Mouse (Mus musculus) hindbrain, postnatal 0 days (tissue): ENCODE data around the gene Fto. TPM values are rescaled to one million over a fixed set of nuclear protein-coding genes. Genes with fewer than 3 reads are reported as not detected.
A peak's percentile ranks its signal among the peaks of the same experiment; 100 is the strongest.

ENCODE experiments used
- ATAC-seq: fragments of 200-750 bp; cut with Nextera tagmentation; 2 replicates; pipeline ENCODE4 v1.8.0; 2017; ENCODE audit warnings: mild to moderate bottlenecking, moderate TSS enrichment, moderate library complexity
- DNase-seq: peaks from one replicate; pipeline ENCODE4 v3.0.0-alpha.2; 2015; ENCODE audit warnings: low spot score
- H3K27ac ChIP-seq: fragments of 300-500 bp; sonication (generic); 2 replicates; pipeline ENCODE4 v1.5.1; 2014; ENCODE audit warnings: mild to moderate bottlenecking
- H3K27me3 ChIP-seq: fragments of 300-500 bp; sonication (generic); 2 replicates; pipeline ENCODE4 v1.6.1; 2014; ENCODE audit warnings: low read length, mixed read lengths; ENCODE audit not compliant: insufficient read depth
- H3K36me3 ChIP-seq: fragments of 300-500 bp; sonication (generic); 2 replicates; pipeline ENCODE4 v1.6.1; 2014; ENCODE audit warnings: low read length, mixed read lengths; ENCODE audit not compliant: insufficient read depth
- H3K4me1 ChIP-seq: fragments of 300-500 bp; sonication (generic); 2 replicates; pipeline ENCODE4 v1.6.1; 2014; ENCODE audit warnings: antibody characterized with exemption, low read length, mixed read lengths; ENCODE audit not compliant: insufficient read depth
- H3K4me2 ChIP-seq: fragments of 300-500 bp; sonication (generic); 2 replicates; pipeline ENCODE4 v1.6.1; 2014; ENCODE audit warnings: low read depth, mild to moderate bottlenecking, low read length, moderate library complexity, mixed read lengths
- H3K4me3 ChIP-seq: fragments of 300-500 bp; sonication (generic); 2 replicates; pipeline ENCODE4 v1.5.1; 2014; ENCODE audit warnings: low read length
- H3K9ac ChIP-seq: fragments of 300-500 bp; sonication (generic); replicated peaks from 2 replicates; pipeline ENCODE4 v1.6.1; 2014; ENCODE audit warnings: mild to moderate bottlenecking, low read length, moderate library complexity, mixed read lengths
- H3K9me3 ChIP-seq: fragments of 300-500 bp; sonication (generic); 2 replicates; pipeline ENCODE4 v1.6.1; 2016; ENCODE audit warnings: low read length, mixed read lengths
- CTCF ChIP-seq: IDR thresholded peaks from 2 replicates; pipeline ENCODE4 v1.5.1; 2016; ENCODE audit warnings: antibody characterized with exemption, control low read depth, low read depth
- WGBS: fragments of 180-500 bp; shearing (Covaris S2); extraction: QIAGEN DNeasy Blood & Tissue Kit; methylation state at CpG from one replicate; pipeline ENCODE4 v1.1.7; 2014; 5-methylcytosine and 5-hydroxymethylcytosine counted together
- polyA plus RNA-seq: library from polyadenylated mRNA; unstranded; fragments of >200 nt; fragmentation: Nextera tagmentation; extraction: Ambion mirVana; gene quantifications from 2 replicates; pipeline ENCODE4 v1.2.1, GENCODE M21; 2015
- total RNA-seq: library from RNA; depleted of rRNA; stranded (reverse); fragments of >200 nt; gene quantifications from 2 replicates; pipeline ENCODE4 v1.2.3, GENCODE M21; 2014

Fto gene
- total and polyA plus RNA-seq, 2 experiments from 2014 or later = 80.7 to 122 TPM

DNA sequence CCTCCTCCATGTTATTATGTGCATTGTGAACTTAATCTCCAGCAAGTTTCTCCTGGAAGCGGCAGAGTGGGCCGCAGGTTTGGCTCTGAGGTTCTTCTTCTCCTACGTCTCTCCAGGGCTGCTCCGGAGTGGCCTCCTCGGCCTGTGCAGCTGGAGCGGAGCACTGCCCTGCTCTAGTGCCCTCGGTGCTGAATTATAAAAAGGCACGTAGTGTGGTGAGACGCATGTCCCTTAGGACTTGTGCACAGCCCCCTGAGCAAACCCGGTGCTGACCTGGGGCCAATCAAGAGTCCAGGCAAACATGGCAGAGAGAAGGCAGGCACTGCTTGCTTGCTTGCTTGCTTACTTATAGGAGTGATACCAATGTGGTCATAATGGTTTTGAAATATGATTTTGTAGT is 164.1 kb downstream of the Fto start:
- no peak for DNase-seq
- 0 out of 2 replicates have a peak, but pooled peaks cover 2% of the 10 kb centered on the region for H3K4me1 ChIP-seq
- no peaks in the 10 kb centered on the region for H3K9me3 ChIP-seq
- H3K36me3 ChIP-seq = peaks cover 4% of the 10 kb centered on the region; the same call in 1 of the 2 replicates
- H3K9ac ChIP-seq = no peak overlapping the region
- H3K27me3 ChIP-seq = no peaks in the 10 kb centered on the region
- H3K4me3 ChIP-seq = no peak overlapping the region
- no peak for ATAC-seq
- H3K4me2 ChIP-seq = no peak overlapping the region
- WGBS = 86% methylated on average over 10 of the region's 10 CpGs
- no peak overlapping the region for H3K27ac ChIP-seq
- TF ChIP-seq CTCF = no peak

DNA sequence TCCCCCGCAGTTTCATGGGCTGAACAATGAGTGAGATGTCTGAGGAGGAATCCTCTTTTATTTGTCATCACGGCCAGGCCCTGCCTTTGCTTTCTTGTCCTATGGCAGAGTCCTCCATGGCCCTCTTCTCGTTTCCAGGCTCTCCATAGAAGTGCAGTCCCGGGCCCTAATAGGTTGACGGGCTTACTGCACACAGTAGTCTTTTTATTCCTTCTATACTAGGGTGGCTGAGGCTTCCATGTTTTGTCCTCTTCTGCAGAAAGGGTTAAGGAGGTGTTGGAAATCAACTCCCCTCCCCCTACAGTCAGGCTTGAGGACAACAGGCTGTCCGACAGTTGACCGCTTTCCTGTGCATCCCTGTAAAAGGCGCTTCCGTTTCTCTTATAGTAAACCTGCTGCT is 169.2 kb downstream of the Fto start:
- 0 out of 2 replicates have a peak, but pooled peaks cover 4% of the 10 kb centered on the region for H3K4me1 ChIP-seq
- no peaks in the 10 kb centered on the region for H3K27me3 ChIP-seq
- H3K27ac ChIP-seq = no peak overlapping the region
- no peak for TF ChIP-seq CTCF
- H3K4me2 ChIP-seq = no peak overlapping the region
- no peak for ATAC-seq
- H3K4me3 ChIP-seq = no peak overlapping the region
- H3K9ac ChIP-seq = no peak overlapping the region
- no peaks in the 10 kb centered on the region for H3K9me3 ChIP-seq
- WGBS = 43% methylated on average over 9 of the region's 9 CpGs
- H3K36me3 ChIP-seq = no peaks in the 10 kb centered on the region
- no peak for DNase-seq

DNA sequence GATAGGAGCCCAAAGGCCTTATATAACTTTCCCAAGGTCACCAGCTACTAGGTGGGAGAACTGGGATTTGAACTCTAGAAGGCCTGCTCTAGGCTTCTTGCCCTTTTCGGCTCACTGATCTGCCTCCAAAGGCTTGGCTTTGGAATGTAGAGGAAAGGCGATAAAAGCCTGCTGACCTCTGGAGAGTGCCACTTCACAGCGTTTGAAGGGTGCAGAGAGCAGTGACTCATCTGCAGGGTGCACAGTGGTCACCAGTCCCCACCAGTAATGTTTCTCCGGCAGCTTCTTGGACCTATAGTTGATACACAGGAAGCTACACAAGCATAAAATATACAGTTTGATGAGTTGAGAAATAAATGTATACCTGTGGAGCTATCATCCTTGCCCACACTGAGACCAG is 173.1 kb downstream of the Fto start:
- Histone ChIP-seq H3K36me3 (no peaks in the 10 kb centered on the region), H3K4me3 (no peak overlapping the region), H3K9me3 (no peaks in the 10 kb centered on the region), H3K9ac (no peak overlapping the region), H3K27ac (no peak overlapping the region), H3K27me3 (no peaks in the 10 kb centered on the region), H3K4me2 (no peak overlapping the region), H3K4me1 (0 out of 2 replicates have a peak, but pooled peaks cover 4% of the 10 kb centered on the region)
- TF ChIP-seq CTCF = no peak
- no peak for DNase-seq
- ATAC-seq = no peak
- 84% methylated on average over 4 of the region's 4 CpGs for WGBS

DNA sequence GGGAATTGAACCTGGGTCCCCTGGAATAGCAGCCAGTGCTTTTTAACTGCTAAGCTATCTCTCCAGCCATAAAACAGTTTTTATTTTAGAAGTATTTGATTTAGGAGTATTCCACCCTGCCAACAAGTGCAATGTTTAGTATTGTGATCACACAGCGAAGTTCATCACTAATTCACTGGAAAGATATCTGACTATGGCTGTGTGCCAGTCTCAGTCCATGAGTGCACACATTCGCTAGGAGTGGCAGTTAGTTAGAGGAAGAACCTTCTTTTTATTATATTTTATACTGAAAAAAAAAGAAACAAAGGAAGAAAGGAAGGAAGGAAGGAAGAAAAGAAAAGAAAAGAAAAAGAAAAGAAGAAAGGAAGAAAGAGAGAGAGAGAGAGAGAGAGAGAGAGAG is 174.1 kb downstream of the Fto start:
- ATAC-seq (no peak), DNase-seq (no peak)
- 0 out of 2 replicates have a peak, but pooled peaks cover 2% of the 10 kb centered on the region for H3K4me1 ChIP-seq
- no peaks in the 10 kb centered on the region for H3K36me3 ChIP-seq
- H3K9ac ChIP-seq = no peak overlapping the region
- no peak overlapping the region for H3K4me2 ChIP-seq
- H3K4me3 ChIP-seq = no peak overlapping the region
- H3K27ac ChIP-seq = no peak overlapping the region
- H3K9me3 ChIP-seq = no peaks in the 10 kb centered on the region
- 79% methylated on average over 2 of the region's 2 CpGs for WGBS
- H3K27me3 ChIP-seq = no peaks in the 10 kb centered on the region
- TF ChIP-seq CTCF = no peak

DNA sequence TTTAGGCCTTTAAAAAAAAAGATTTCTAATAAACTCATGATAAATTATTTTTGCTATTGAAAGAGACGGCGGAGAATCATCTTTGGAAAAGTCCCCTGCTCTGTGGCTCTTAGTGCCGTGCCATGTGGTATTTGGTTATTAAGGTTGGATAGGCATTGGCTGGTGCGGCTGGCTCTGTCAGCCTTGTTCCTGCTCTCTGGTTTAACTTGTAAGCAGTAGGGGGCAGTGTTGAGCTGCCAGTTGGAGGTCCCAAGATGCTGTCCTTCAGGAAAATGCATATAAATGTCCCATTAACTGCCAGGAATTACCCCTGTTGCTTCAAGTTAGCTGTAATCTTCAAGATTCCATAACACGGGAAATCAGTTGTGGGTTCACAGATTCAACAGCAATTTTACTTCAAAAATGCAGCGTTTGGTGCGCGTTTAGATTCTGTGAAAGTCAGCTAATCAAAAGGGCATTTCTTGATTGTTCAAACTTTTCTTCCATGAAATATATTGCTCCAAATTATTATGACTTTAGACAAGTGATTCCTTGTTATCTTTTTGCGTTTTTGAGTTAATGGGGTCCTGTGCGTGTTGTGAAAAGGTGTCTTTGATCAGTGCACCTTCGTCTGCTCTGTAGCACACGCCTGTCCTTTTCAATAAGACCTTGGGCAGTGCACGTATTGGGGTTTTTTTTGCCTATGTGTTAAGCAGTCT is 174.9 kb downstream of the Fto start:
- no peaks in the 10 kb centered on the region for H3K4me1 ChIP-seq
- no peak overlapping the region for H3K27ac ChIP-seq
- ATAC-seq (peak; percentile 62; the same call in 1 of the 2 replicates), DNase-seq (peak; percentile 89)
- no peaks in the 10 kb centered on the region for H3K36me3 ChIP-seq
- no peaks in the 10 kb centered on the region for H3K9me3 ChIP-seq
- no peak overlapping the region for H3K4me3 ChIP-seq
- no peak overlapping the region for H3K9ac ChIP-seq
- 53% methylated on average over 13 of the region's 13 CpGs for WGBS
- no peaks in the 10 kb centered on the region for H3K27me3 ChIP-seq
- no peak overlapping the region for H3K4me2 ChIP-seq
- peak; percentile 84 for TF ChIP-seq CTCF

DNA sequence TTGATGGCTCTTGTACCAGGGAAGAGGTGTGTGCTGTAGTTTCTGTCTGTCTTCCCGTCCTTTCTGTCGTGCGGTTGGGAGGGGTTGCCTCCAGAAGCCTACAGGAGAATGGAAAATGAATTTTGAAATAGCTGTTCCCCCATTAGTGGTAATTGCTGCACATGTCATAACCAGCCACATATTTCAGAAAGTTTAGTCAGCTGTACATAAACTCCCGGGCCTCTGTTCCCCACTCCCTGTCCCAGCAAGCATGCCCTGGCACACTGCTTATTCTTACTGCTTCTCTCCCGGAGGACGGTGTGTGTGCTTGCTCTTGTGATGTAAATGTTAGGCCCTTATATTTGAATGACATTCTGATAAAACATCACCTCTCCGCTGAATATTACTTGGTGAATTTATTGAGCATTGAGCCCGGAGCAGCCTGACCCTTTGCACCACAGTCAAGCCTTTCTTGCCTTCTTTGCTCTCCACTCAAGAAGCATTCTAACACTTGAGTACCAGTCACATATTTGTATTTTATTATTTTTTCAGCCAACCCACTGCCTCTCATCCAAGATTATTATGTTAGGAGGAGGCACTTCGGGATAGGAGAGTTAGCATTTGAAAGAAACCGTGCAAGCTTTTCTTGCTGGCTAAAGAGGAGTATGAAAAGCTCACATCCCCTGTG is 175.6 kb downstream of the Fto start:
- H3K4me1 ChIP-seq = no peaks in the 10 kb centered on the region
- H3K36me3 ChIP-seq = no peaks in the 10 kb centered on the region
- H3K9ac ChIP-seq = no peak overlapping the region
- WGBS = 62% methylated on average over 10 of the region's 10 CpGs
- H3K27me3 ChIP-seq = no peaks in the 10 kb centered on the region
- DNase-seq = no peak
- no peak overlapping the region for H3K4me3 ChIP-seq
- TF ChIP-seq CTCF = no peak
- H3K27ac ChIP-seq = no peak overlapping the region
- ATAC-seq = no peak
- no peaks in the 10 kb centered on the region for H3K9me3 ChIP-seq
- no peak overlapping the region for H3K4me2 ChIP-seq

DNA sequence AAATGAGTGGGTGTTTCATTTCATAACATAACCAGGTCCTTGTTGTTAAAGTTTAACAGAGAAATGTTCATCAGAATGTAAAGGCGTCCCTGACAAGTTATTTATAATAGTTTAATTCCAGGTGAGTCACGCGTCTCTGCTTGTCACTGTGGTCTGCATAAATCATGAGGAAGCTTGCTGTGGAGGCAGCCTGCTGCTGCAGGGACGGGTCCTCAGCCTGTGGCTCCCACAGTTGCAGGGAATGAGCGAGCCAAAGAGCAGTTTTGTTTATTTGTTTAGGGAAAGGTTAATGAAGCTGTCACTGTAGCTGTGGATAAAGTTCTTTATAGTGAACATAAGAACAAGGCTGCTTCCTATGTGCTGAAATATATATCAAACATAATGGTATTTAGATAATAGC is 176.7 kb downstream of the Fto start:
- Histone ChIP-seq H3K4me2 (no peak overlapping the region), H3K27ac (no peak overlapping the region), H3K27me3 (no peaks in the 10 kb centered on the region), H3K4me3 (no peak overlapping the region), H3K9ac (no peak overlapping the region), H3K9me3 (no peaks in the 10 kb centered on the region), H3K36me3 (no peaks in the 10 kb centered on the region), H3K4me1 (no peaks in the 10 kb centered on the region)
- DNase-seq (no peak), ATAC-seq (no peak)
- WGBS = 57% methylated on average over 5 of the region's 5 CpGs
- no peak for TF ChIP-seq CTCF
